Mouse (Mus musculus) mature B cell (primary cell): ENCODE data around the gene Reps1.

Experiments used
- in situ Hi-C: fragments of 300-500 bp; cut with MboI; formaldehyde crosslinking; loops from 2 replicates; pipeline ENCODE4 v1.14.3; 2019

The Reps1 gene

DNA sequence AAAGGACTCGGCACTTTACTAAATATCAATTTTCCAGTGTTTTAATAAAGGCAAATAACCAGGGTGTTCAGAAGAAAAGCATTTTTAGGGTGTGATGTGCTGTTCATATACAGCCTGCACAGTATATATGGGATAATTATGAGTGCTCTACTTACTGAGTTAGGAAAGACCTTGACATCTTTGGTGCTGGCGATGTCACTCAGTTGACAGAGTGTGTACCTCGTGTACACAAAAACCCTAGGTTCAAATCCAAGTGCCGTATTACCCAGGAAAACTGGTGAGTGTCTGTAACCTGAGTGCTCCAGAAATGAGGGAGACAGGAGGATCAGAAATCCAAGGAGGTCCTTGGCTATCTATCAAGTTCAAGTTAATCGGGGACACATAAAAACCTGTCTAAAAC is 84.0 kb downstream of the Reps1 start:
- in situ Hi-C loops, result no loop called here

DNA sequence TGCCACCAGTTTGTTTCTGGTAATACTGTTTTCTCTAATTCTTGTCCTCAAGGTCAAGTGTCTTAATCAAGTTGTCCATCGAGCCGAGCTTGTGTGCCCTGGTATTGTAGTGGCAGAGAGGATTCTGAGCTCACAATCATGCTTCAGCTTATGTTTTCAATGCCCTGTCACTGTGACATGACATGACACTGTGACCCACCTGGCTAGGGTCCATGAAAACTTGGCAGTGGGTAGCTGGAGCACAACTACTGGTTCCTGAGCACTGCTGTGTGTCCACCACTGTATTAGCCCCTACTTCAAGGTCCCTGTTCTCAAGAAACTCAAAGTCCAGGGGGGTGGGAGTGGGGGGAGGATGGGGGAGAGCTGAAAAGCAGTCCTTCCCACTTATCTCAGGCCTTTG is 85.7 kb downstream of the Reps1 start:
- in situ Hi-C loops, result no loop called here

DNA sequence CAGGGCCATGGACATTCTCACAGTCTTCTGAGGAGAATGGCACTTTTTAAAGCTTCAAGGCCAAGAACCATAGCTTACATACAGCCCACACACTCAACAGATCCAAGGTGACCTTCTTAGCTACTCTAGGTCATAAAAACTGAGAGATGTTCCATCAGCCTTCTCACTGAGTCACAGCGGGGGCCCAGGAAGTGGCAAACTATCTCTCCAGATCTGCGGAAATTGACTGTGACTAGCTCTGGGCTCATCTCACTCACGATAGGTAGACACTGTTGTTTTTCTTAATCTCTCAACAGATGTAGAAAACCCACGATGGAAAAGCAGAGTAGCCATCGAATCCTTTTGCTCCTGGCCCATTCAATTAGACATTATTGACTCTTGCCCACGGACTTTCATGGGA is 86.6 kb downstream of the Reps1 start:
- in situ Hi-C loops, result no loop called here

DNA sequence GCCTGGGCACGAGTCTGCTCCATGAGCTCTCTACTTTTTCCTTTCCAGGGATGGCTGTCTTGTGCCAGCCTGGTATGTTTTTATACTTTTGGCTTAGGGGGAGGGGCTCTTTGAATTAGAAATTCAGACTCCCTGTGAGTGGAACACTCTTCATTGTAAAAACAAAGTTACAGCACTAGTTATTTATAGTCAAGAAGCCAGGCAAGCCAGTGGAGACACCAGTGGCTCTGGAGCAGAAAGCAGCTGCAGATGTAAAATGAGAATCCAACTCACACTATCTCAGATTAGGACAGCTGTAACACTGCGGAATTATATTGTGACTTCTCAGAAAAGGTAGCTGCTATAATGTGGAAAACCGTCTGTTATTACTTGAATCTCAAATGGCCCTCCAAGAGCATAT is 91.6 kb downstream of the Reps1 start:
- in situ Hi-C loops, result no loop called here

DNA sequence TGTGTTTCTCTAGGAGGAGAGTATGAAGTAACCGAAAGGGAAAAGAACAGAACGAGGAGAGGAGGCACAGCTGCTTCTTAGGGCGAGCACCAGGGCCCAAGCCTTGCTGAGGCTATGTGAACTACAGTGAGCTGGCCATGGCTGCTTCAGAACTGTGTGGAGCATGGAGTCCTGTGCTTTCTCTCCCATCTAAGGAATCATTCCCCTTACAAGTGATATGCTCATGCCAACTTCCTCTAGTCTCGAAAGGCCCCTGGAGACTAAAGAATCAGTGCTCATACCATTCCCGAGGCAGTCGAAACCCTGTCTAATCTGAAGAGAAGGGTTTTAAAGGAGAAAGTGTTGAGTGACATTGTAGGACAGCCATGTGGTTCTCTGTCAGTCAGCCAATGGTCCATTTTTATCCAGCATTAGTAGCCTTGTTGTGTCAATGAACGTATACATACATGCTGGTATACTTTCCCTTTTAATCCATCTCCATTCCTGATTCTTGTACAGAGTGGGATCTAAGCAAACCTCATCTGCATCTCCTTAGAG is 106.8 kb downstream of the Reps1 start:
- in situ Hi-C loops, result no loop called here
